Mouse (Mus musculus) stomach, postnatal 0 days (tissue): ENCODE data around the gene Tmem179b.

Experiments used
- CTCF ChIP-seq: IDR thresholded peaks from 2 replicates; pipeline ENCODE4 v1.5.1; 2016; ENCODE audit warnings: antibody characterized with exemption, low read depth, mild to moderate bottlenecking, moderate library complexity
- EP300 ChIP-seq: optimal IDR thresholded peaks from 2 replicates; pipeline ENCODE3; 2016; ENCODE audit warnings: antibody characterized with exemption

DNA sequence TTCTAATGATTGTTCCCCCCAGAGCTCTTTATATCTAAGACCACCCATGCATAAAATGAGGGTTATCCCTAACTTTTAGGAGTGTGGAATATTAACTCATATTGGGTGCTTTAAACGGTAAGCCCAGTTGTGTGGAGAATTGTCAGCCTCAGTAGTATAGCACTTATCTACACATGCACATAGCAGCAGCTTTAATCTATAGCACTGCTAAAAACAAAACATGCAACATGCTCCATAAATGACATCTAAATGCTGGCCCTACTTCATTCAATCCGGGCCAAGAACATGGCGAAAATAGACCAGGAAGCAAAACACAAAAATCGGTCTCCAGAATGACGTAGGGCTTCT lies 51.7 kb downstream of the Tmem179b start:
- TF ChIP-seq CTCF (no peak), EP300 (no peak)
